Mouse (Mus musculus) central nervous system, embryonic 14 days (tissue): Measurements from ENCODE around the gene Gm49354. TPM values are rescaled to one million over a fixed set of nuclear protein-coding genes. Genes with fewer than 3 reads are reported as not detected.

Experiments used
- polyA plus RNA-seq: library from polyadenylated mRNA; depleted of rRNA; stranded (reverse); fragments of >200 nt; gene quantifications from 2 replicates; pipeline ENCODE4 v1.2.3, GENCODE M21; 2012; rRNA removed

The Gm49354 gene
- 0.90 and 6.6 TPM in 2 replicates for polyA plus RNA-seq

GRCm38 (mm10) chr13:59782145-59782544, at the start of gene Gm49354:
Gene Gm49354 (minus strand): TSS chr13:59782245.

GRCm38 (mm10) chr13:59822507-59823462, 40.7 kb upstream of the Gm49354 start, which contains the start of gene Tut7:
Gene Tut7 (minus strand): TSS chr13:59823147.

GRCm38 (mm10) chr13:59769296-59770163, 12.5 kb downstream of the Gm49354 start, which contains the start of gene Isca1:
Gene Isca1 (minus strand): TSS chr13:59769810.

GRCm38 (mm10) chr13:59746711-59747110, 35.3 kb downstream of the Gm49354 start, which contains the start of gene 1700014D04Rik:
Gene 1700014D04Rik (minus strand): TSS chr13:59746752.

GRCm38 (mm10) chr13:59731652-59732051, 50.4 kb downstream of the Gm49354 start, which contains the start of gene Spata31d1d:
Gene Spata31d1d (minus strand): TSS chr13:59731752.

GRCm38 (mm10) chr13:59711984-59712383, 70.1 kb downstream of the Gm49354 start, which contains the start of gene Spata31d1b:
Gene Spata31d1b (plus strand): TSS chr13:59712284.

GRCm38 (mm10) chr13:59710230-59710629, 71.8 kb downstream of the Gm49354 start, which contains the start of gene Spata31d1a:
Gene Spata31d1a (minus strand): TSS chr13:59710330.

Other genes with a start within 250 kb of the Gm49354 start
- gene Agtpbp1, start 197.0 kb downstream of the Gm49354 start, polyA plus RNA-seq, result 40.7 and 43.2 TPM in 2 replicates
- 116 and 128 TPM in 2 replicates for gene Naa35, start 197.0 kb downstream of the Gm49354 start, polyA plus RNA-seq
- gene Golm1, start 106.4 kb downstream of the Gm49354 start, polyA plus RNA-seq, result 35.2 and 41.8 TPM in 2 replicates
- gene 4921517D22Rik, start 88.1 kb downstream of the Gm49354 start, polyA plus RNA-seq, result not detected in 2 replicates
- gene Spata31d1a, start 71.9 kb downstream of the Gm49354 start, polyA plus RNA-seq, result 0.03 and 0.06 TPM in 2 replicates
- 0.01 TPM in 1 of 2 replicates, not detected in the other for gene Spata31d1b, start 70.0 kb downstream of the Gm49354 start, polyA plus RNA-seq
- 0.02 and 0.03 TPM in 2 replicates for gene Spata31d1d, start 50.5 kb downstream of the Gm49354 start, polyA plus RNA-seq
- 0.09 TPM in 2 replicates for gene 1700014D04Rik, start 35.5 kb downstream of the Gm49354 start, polyA plus RNA-seq
- gene Isca1, start 12.4 kb downstream of the Gm49354 start, polyA plus RNA-seq, result 115 and 123 TPM in 2 replicates
- 39.7 and 39.9 TPM in 2 replicates for gene Tut7, start 40.9 kb upstream of the Gm49354 start, polyA plus RNA-seq